Mouse (Mus musculus) lung, postnatal 0 days (tissue): ENCODE data around the gene Scml4. TPM values are rescaled to one million over a fixed set of nuclear protein-coding genes. Genes with fewer than 3 reads are reported as not detected.

Experiments used
- ATAC-seq: fragments of 200-750 bp; cut with Nextera tagmentation; 2 replicates; pipeline ENCODE4 v1.8.0; 2017; ENCODE audit warnings: moderate library complexity
- DNase-seq: peaks from one replicate; pipeline ENCODE4 v3.0.0-alpha.2; 2016; ENCODE audit warnings: low spot score
- H3K27ac ChIP-seq: fragments of 300-500 bp; sonication (generic); 2 replicates; pipeline ENCODE4 v1.5.1; 2014; ENCODE audit warnings: antibody characterized with exemption, mild to moderate bottlenecking, low read length, mixed read lengths
- H3K27me3 ChIP-seq: fragments of 300-500 bp; sonication (generic); replicated peaks from 2 replicates; pipeline ENCODE4 v1.6.1; 2014; ENCODE audit warnings: low read length, mixed read lengths; ENCODE audit not compliant: insufficient read depth
- H3K36me3 ChIP-seq: fragments of 300-500 bp; sonication (generic); 2 replicates; pipeline ENCODE4 v1.6.1; 2014; ENCODE audit warnings: low read length, mixed read lengths; ENCODE audit not compliant: insufficient read depth
- H3K4me1 ChIP-seq: fragments of 300-500 bp; sonication (generic); 2 replicates; pipeline ENCODE4 v1.6.1; 2014; ENCODE audit warnings: antibody characterized with exemption, low read depth, low read length, mixed read lengths; ENCODE audit not compliant: insufficient read depth
- H3K4me2 ChIP-seq: fragments of 300-500 bp; sonication (generic); replicated peaks from 2 replicates; pipeline ENCODE4 v1.6.1; 2014; ENCODE audit warnings: low read depth, mild to moderate bottlenecking, low read length, moderate library complexity, mixed read lengths
- H3K4me3 ChIP-seq: fragments of 300-500 bp; sonication (generic); 2 replicates; pipeline ENCODE4 v1.5.1; 2014; ENCODE audit warnings: low read depth, low read length
- H3K9ac ChIP-seq: fragments of 300-500 bp; sonication (generic); replicated peaks from 2 replicates; pipeline ENCODE4 v1.6.1; 2014; ENCODE audit warnings: low read depth, mild to moderate bottlenecking
- H3K9me3 ChIP-seq: fragments of 300-500 bp; sonication (generic); 2 replicates; pipeline ENCODE4 v1.6.1; 2016; ENCODE audit warnings: low read length, mixed read lengths
- CTCF ChIP-seq: IDR thresholded peaks from 2 replicates; pipeline ENCODE4 v1.5.1; 2016; ENCODE audit warnings: antibody characterized with exemption, mild to moderate bottlenecking
- EP300 ChIP-seq: IDR thresholded peaks from 2 replicates; pipeline ENCODE4 v1.6.1; 2016; ENCODE audit warnings: antibody characterized with exemption, mild to moderate bottlenecking, control low read depth
- WGBS: fragments of 180-500 bp; shearing (Covaris S2); extraction: QIAGEN DNeasy Blood & Tissue Kit; methylation state at CpG from one replicate; pipeline ENCODE4 v1.1.7; 2014; 5-methylcytosine and 5-hydroxymethylcytosine counted together
- polyA plus RNA-seq: library from polyadenylated mRNA; unstranded; fragments of >200 nt; fragmentation: Nextera tagmentation; extraction: Ambion mirVana; gene quantifications from 2 replicates; pipeline ENCODE4 v1.2.1, GENCODE M21; 2015

Scml4 gene
- polyA plus RNA-seq, 1 experiment from 2014 or later = 0.13 TPM

DNA sequence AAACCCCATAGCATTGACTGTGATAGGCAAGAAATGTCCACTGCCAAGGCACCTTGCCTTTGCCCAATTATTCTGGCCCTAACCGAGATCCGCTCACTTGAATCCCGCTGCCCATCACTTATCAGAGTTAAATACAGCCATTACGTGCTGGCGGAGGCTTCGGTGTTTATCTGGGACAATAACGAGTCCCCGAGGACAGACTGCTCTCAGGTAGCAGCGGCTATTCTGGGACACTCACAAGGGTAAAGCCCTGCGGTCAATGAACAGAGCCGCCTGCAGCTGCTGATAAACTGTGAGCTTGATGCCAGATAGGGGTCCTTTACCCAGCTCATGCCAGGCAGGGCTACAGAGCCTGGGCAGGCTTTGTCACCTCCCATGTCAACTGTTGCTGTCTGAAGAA is 147.9 kb downstream of the Scml4 start:
- ATAC-seq = no peak
- no peaks in the 10 kb centered on the region for H3K27me3 ChIP-seq

More for the DNA sequence above, 147.9 kb downstream of the Scml4 start:
- DNase-seq = no peak
- Histone ChIP-seq H3K9ac (no peak overlapping the region), H3K36me3 (no peaks in the 10 kb centered on the region), H3K27ac (no peak overlapping the region), H3K4me1 (no peaks in the 10 kb centered on the region), H3K4me2 (no peak overlapping the region), H3K4me3 (no peak overlapping the region), H3K9me3 (no peaks in the 10 kb centered on the region)
- WGBS = 68% methylated on average over 11 of the region's 11 CpGs
- TF ChIP-seq EP300 (no peak), CTCF (no peak)

Other genes with a start within 250 kb of the Scml4 start
- gene Sec63, start 98.9 kb upstream of the Scml4 start, polyA plus RNA-seq = 15.1 and 17.2 TPM in 2 replicates